Mouse (Mus musculus) neural tube, embryonic 12.5 days (tissue): ENCODE results near the gene Nol4l. TPM values are rescaled to one million over a fixed set of nuclear protein-coding genes. Genes with fewer than 3 reads are reported as not detected.
A peak's percentile ranks its signal among the peaks of the same experiment; 100 is the strongest.

Experiments used
- ATAC-seq: fragments of 200-750 bp; cut with Nextera tagmentation; 2 replicates; pipeline ENCODE4 v1.8.0; 2017; ENCODE audit warnings: low read depth, mild to moderate bottlenecking, moderate TSS enrichment, moderate library complexity; ENCODE audit not compliant: low FRiP score
- H3K27ac ChIP-seq: fragments of 300-500 bp; sonication (generic); 2 replicates; pipeline ENCODE4 v1.5.1; 2016
- H3K27me3 ChIP-seq: fragments of 300-500 bp; sonication (generic); replicated peaks from 2 replicates; pipeline ENCODE4 v1.6.1; 2016; ENCODE audit warnings: mild to moderate bottlenecking
- H3K36me3 ChIP-seq: fragments of 300-500 bp; sonication (generic); 2 replicates; pipeline ENCODE4 v1.6.1; 2016; ENCODE audit warnings: mild to moderate bottlenecking
- H3K4me1 ChIP-seq: fragments of 300-500 bp; sonication (generic); 2 replicates; pipeline ENCODE4 v1.6.1; 2016
- H3K4me2 ChIP-seq: fragments of 300-500 bp; sonication (generic); replicated peaks from 2 replicates; pipeline ENCODE4 v1.6.1; 2016; ENCODE audit warnings: mild to moderate bottlenecking
- H3K4me3 ChIP-seq: fragments of 300-500 bp; sonication (generic); 2 replicates; pipeline ENCODE4 v1.5.1; 2016
- H3K9ac ChIP-seq: fragments of 300-500 bp; sonication (generic); 2 replicates; pipeline ENCODE4 v1.6.1; 2016; ENCODE audit warnings: mild to moderate bottlenecking
- H3K9me3 ChIP-seq: fragments of 300-500 bp; sonication (generic); 2 replicates; pipeline ENCODE4 v1.6.1; 2016; ENCODE audit warnings: mild to moderate bottlenecking
- WGBS: fragments of 180-500 bp; shearing (Covaris S2); methylation state at CpG from one replicate; pipeline ENCODE4 v1.1.7; 2016; 5-methylcytosine and 5-hydroxymethylcytosine counted together
- polyA plus RNA-seq: library from polyadenylated mRNA; unstranded; fragments of >200 nt; fragmentation: Nextera tagmentation; extraction: Ambion mirVana; gene quantifications from 2 replicates; pipeline ENCODE4 v1.2.1, GENCODE M21; 2016

Nol4l gene
- polyA plus RNA-seq, 1 experiment from 2014 or later: 39.9 TPM

DNA sequence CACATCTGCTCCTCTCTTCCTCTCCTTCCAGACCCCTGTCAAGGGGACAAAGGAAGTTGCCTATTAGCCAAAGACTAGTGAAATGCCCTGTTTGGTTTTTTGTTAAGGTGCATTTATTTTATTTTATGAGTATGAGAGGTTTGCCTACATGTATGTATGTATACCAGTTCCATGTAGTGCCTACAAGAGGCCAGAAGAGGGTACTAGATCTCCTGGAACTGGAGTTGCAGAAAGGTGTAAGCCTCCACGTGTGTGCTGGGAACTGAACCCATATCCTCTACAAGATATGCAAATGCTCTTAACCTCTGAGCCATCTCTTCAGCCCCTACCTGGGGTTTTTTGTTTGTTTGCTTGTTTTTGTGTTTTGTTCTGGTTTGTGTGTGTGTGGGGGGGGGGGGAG lies 4.2 kb upstream of the Nol4l start:
- no peak overlapping the region for H3K4me2 ChIP-seq
- no peaks in the 10 kb centered on the region for H3K9me3 ChIP-seq
- no peaks in the 10 kb centered on the region for H3K36me3 ChIP-seq
- H3K4me3 ChIP-seq: no peak overlapping the region
- H3K9ac ChIP-seq: no peak overlapping the region
- peaks cover 8% of the 10 kb centered on the region for H3K4me1 ChIP-seq
- H3K27ac ChIP-seq: no peak overlapping the region
- 61% methylated on average over 1 of the region's 1 CpGs for WGBS
- no peak for ATAC-seq
- H3K27me3 ChIP-seq: peaks cover 13% of the 10 kb centered on the region

DNA sequence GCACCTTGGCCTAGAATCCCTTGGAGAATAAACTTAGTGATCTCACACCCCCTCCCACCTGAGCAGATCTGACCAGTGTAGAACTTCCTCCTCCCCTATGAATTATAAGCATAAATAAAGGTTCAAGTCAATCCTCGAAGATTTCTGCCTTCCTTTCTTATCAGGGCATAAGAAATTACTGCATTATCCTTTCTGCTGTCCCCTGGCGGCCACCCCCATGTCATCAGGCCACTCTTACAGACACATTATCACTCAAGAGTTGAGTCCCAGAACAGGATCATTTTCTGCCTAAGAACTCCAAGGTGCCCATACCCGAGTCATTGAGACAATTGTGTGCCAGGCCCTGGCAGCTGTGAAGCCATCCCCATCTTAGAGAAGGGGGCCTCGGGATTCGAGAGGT lies 1.2 kb upstream of the Nol4l start:
- 59% methylated on average over 5 of the region's 5 CpGs for WGBS
- H3K36me3 ChIP-seq: no peaks in the 10 kb centered on the region
- peaks cover 36% of the 10 kb centered on the region for H3K4me1 ChIP-seq
- H3K4me3 ChIP-seq: no peak overlapping the region
- H3K27me3 ChIP-seq: peaks cover 23% of the 10 kb centered on the region
- no peak for ATAC-seq
- H3K9me3 ChIP-seq: no peaks in the 10 kb centered on the region
- no peak overlapping the region; the same call in 1 of the 2 replicates for H3K4me2 ChIP-seq
- no peak overlapping the region for H3K9ac ChIP-seq
- H3K27ac ChIP-seq: no peak overlapping the region

- H3K4me2 ChIP-seq: peak overlapping the region; percentile 96
- no peaks in the 10 kb centered on the region for H3K36me3 ChIP-seq
- peak overlapping the region; percentile 81 for H3K9ac ChIP-seq
- H3K27ac ChIP-seq: peak overlapping the region; percentile 90
- peak overlapping the region; percentile 79 for H3K4me3 ChIP-seq
- H3K4me1 ChIP-seq: peaks cover 47% of the 10 kb centered on the region
- H3K27me3 ChIP-seq: peaks cover 23% of the 10 kb centered on the region
- no peaks in the 10 kb centered on the region for H3K9me3 ChIP-seq
- peak; percentile 3; the same call in 1 of the 2 replicates for ATAC-seq
- WGBS: under 1% methylated on average over 53 of the region's 53 CpGs
Measured at GRCm38 (mm10) chr2:153529365-153529781, 398 bp downstream of the Nol4l start.

DNA sequence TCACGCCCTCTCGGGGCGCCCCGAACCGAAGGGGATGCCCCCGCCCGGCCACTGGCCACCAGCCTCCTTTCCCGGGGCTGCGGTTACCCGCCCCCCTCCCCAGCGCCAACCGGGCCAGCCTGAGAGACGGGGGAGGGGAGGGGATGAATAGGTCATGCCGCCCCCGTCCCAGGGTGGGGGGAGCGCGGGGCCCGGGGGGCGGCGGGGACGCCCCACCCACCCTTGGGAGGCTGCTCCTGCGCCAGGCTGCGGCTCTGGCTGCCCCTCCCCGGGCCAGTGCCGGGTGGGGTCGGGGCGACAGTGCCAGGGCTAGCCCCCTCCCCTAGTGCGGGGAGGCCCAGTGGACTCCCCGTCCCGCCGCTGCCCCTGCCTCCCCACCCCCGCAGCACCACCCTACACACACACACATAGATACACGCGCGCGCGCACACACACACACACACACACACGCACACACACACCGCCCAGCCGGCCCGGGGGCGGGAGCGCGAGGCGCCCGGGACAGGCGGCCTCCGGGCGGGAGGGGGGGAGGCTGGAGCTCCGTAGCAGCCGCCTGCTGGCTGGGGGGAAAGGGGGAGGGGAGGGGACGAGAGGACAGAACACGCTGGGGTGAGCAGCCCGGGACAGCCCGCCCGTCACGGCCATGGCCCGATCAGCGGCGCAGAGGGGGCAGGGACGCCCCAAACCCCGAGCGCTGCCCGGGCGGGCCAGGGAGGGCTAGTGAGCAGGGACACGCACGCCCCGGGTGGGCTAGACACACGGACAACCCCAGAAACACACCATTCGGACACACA lies 1.0 kb downstream of the Nol4l start:
- H3K4me1 ChIP-seq: peaks cover 49% of the 10 kb centered on the region
- 0% methylated on average over 46 of the region's 70 CpGs for WGBS

GRCm38 (mm10) chr2:153527580-153528531 lies 1.9 kb downstream of the Nol4l start:
- Histone ChIP-seq H3K4me1 (peaks cover 55% of the 10 kb centered on the region), H3K36me3 (no peaks in the 10 kb centered on the region), H3K4me2 (peak overlapping the region; percentile 96), H3K9ac (peak overlapping the region; percentile 81), H3K27ac (peak overlapping the region; percentile 90), H3K4me3 (peak overlapping the region; percentile 79), H3K9me3 (no peaks in the 10 kb centered on the region), H3K27me3 (peaks cover 27% of the 10 kb centered on the region)
- WGBS: 2% methylated on average over 79 of the region's 85 CpGs
- peak; percentile 67 for ATAC-seq

More for the DNA sequence above, 1.0 kb downstream of the Nol4l start:
- Histone ChIP-seq H3K36me3 (no peaks in the 10 kb centered on the region), H3K27me3 (peaks cover 23% of the 10 kb centered on the region), H3K4me2 (peak overlapping the region; percentile 96), H3K4me3 (peak overlapping the region; percentile 79), H3K27ac (peak overlapping the region; percentile 90), H3K9me3 (no peaks in the 10 kb centered on the region), H3K9ac (peak overlapping the region; percentile 81)
- ATAC-seq: peak; percentile 34

DNA sequence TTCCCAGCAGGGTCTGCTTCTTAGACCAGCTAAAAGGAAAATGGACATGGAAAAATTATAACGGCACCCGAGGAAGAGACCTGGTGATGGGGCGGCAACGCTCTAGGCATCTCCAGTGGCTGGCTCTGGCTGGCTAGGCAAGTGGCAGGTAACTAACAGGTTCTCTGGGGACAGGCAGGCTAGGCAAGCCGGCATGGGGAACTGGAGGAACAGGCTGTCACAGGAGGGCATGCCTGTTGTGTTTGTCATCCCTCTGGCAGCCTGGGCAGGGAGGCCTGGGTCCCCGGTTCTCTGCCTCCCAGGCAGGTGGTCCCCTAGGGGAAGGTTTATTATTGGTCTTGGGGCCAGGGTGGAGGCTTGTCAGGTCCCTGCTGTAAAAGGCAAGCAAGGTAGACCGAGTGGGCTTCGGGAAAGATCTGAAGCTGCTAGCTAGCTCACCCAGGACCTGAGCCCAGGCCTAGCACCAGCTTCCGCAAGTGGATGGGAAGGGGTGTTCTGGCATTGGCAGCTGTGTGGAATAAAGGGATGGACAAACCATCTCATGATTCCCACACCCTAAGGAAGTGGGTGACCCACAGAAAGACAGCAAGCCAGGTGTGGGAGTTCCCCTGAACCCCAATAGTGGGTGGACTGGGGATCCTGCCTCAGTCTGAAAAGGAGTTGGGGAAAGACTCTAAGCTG lies 2.8 kb downstream of the Nol4l start:
- H3K27me3 ChIP-seq: peaks cover 25% of the 10 kb centered on the region
- no peaks in the 10 kb centered on the region for H3K9me3 ChIP-seq
- H3K27ac ChIP-seq: peak overlapping the region; percentile 5; the same call in 1 of the 2 replicates
- H3K36me3 ChIP-seq: no peaks in the 10 kb centered on the region
- no peak overlapping the region for H3K9ac ChIP-seq
- ATAC-seq: no peak
- WGBS: 41% methylated on average over 9 of the region's 9 CpGs
- H3K4me3 ChIP-seq: no peak overlapping the region
- H3K4me1 ChIP-seq: peaks cover 63% of the 10 kb centered on the region
- H3K4me2 ChIP-seq: peak overlapping the region; percentile 96

GRCm38 (mm10) chr2:153525906-153526311 lies 3.9 kb downstream of the Nol4l start:
- H3K9me3 ChIP-seq: no peaks in the 10 kb centered on the region
- peaks cover 65% of the 10 kb centered on the region for H3K4me1 ChIP-seq
- H3K36me3 ChIP-seq: no peaks in the 10 kb centered on the region
- peaks cover 20% of the 10 kb centered on the region for H3K27me3 ChIP-seq
- ATAC-seq: no peak
- H3K4me2 ChIP-seq: peak overlapping the region; percentile 96
- H3K9ac ChIP-seq: no peak overlapping the region
- 12% methylated on average over 10 of the region's 10 CpGs for WGBS
- H3K4me3 ChIP-seq: no peak overlapping the region
- H3K27ac ChIP-seq: no peak overlapping the region

DNA sequence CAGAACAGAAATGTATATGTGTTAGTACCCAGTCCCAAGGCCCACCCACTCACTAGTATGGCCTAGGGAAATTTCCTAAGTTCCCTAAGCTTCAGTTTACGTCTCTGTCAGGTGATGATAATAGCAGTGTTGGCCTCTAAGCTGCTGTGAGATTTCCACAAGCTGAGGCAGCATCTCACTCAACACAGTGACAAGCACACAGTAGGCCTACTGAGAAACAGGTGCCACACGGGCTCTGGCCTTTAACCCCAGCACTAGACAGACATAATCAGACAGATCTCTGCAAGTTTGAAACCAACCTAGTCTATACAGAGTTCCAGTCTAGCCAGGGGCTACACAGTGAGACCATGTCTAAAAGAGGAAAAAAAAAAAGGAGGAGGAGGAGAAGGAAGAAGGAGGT lies 5.0 kb downstream of the Nol4l start:
- Histone ChIP-seq H3K27me3 (peaks cover 15% of the 10 kb centered on the region; the same call in 1 of the 2 replicates), H3K36me3 (no peaks in the 10 kb centered on the region), H3K4me1 (peaks cover 59% of the 10 kb centered on the region), H3K9me3 (no peaks in the 10 kb centered on the region), H3K4me3 (no peak overlapping the region), H3K27ac (no peak overlapping the region), H3K4me2 (no peak overlapping the region), H3K9ac (no peak overlapping the region)
- no peak for ATAC-seq
- WGBS: 74% methylated on average over 2 of the region's 2 CpGs

- H3K4me2 ChIP-seq: no peak overlapping the region
- no peaks in the 10 kb centered on the region for H3K36me3 ChIP-seq
- ATAC-seq: no peak
- WGBS: 91% methylated on average over 12 of the region's 12 CpGs
- peaks cover 15% of the 10 kb centered on the region; the same call in 1 of the 2 replicates for H3K27me3 ChIP-seq
- no peak overlapping the region for H3K27ac ChIP-seq
- no peaks in the 10 kb centered on the region for H3K9me3 ChIP-seq
- no peak overlapping the region for H3K4me3 ChIP-seq
- no peak overlapping the region for H3K9ac ChIP-seq
- peaks cover 53% of the 10 kb centered on the region for H3K4me1 ChIP-seq
Measured at GRCm38 (mm10) chr2:153523656-153524055, 6.1 kb downstream of the Nol4l start.

GRCm38 (mm10) chr2:153523143-153523542 lies 6.6 kb downstream of the Nol4l start:
- no peaks in the 10 kb centered on the region for H3K9me3 ChIP-seq
- H3K4me1 ChIP-seq: peaks cover 48% of the 10 kb centered on the region
- H3K36me3 ChIP-seq: no peaks in the 10 kb centered on the region
- peaks cover 15% of the 10 kb centered on the region; the same call in 1 of the 2 replicates for H3K27me3 ChIP-seq
- 69% methylated on average over 9 of the region's 9 CpGs for WGBS
- no peak for ATAC-seq
- no peak overlapping the region for H3K4me3 ChIP-seq
- H3K4me2 ChIP-seq: no peak overlapping the region
- no peak overlapping the region for H3K27ac ChIP-seq
- no peak overlapping the region for H3K9ac ChIP-seq

DNA sequence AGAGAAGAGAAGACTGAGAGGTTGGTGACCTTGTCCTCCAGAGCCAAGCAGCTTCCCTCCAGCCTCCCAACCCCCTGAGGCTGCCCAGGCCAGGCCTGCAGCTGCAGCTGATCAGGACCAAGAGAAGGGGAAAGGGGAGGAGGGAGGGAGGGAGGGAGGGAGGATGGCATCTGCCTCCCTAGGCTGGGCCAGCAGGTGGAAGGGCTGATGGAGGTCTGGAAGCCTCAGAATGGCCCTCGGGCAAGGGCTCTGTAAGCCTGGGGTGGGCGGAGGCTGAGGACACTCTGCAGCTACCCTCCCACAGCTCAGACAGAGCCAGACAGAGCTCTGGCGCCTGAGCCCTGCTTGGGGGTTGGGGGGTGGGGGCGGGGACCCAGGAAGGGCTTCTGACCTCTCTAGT lies 7.5 kb downstream of the Nol4l start:
- Histone ChIP-seq H3K27ac (no peak overlapping the region), H3K4me1 (peaks cover 41% of the 10 kb centered on the region), H3K9ac (0 out of 2 replicates have a peak overlapping the region, but pooled peaks have one; percentile 35), H3K4me3 (no peak overlapping the region), H3K4me2 (0 out of 2 replicates have a peak overlapping the region, but pooled peaks have one; percentile 9), H3K27me3 (peaks cover 10% of the 10 kb centered on the region; the same call in 1 of the 2 replicates), H3K9me3 (no peaks in the 10 kb centered on the region), H3K36me3 (no peaks in the 10 kb centered on the region)
- 22% methylated on average over 4 of the region's 4 CpGs for WGBS
- peak; percentile 45; the same call in 1 of the 2 replicates for ATAC-seq
